Mouse (Mus musculus) megakaryocyte, embryonic 14.5 days (primary cell): ENCODE measurements at regions not wholly inside any gene's neighbourhood (a gene's known extent, or its start where the extent isn't known, plus 50 kb on each side); places are given as distances from the start of the nearest gene placed in this dataset.

Experiments
- FLI1 ChIP-seq: IDR thresholded peaks from 2 replicates; pipeline ENCODE4 v1.6.1; 2012; ENCODE audit warnings: low read length, inconsistent platforms, mixed read lengths
- GATA1 ChIP-seq: IDR thresholded peaks from 3 replicates; pipeline ENCODE4 v1.6.1; 2012; ENCODE audit warnings: mixed read lengths, low read length, inconsistent platforms, borderline replicate concordance

GRCm38 (mm10) chr17:27262607-27263006 lies 58.3 kb upstream of the Lemd2 start:
- no peak for TF ChIP-seq GATA1
- TF ChIP-seq FLI1: no peak
